Mouse (Mus musculus): ENCODE data around the gene Tor4a. TPM values are rescaled to one million over a fixed set of nuclear protein-coding genes. Genes with fewer than 3 reads are reported as not detected.
A peak's percentile ranks its signal among the peaks of the same experiment; 100 is the strongest.

Tor4a gene
- total RNA-seq, 2 experiments from 2014 or later: 2.2 to 3.0 TPM

DNA sequence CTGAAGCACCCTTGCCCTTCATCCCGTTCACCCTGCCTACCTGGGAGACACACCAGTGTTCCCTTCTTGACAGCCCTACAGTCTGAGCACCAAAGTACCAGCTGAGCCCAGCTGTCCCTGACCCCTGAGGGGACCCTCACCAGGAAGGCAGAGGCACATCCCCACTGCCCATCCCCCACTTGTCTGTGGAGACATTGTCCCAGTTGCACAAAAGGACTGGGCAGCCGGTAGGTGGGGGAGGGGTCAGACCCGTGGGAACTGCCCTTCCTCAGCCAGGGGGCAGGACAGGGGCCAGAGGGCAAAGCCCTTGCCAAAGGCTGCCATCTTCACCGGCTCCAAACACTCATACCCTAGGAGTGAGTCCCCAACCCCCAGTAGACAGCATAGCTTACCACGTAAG lies 26.9 kb downstream of the Tor4a start:
- no peak for TF ChIP-seq CTCF (conservative IDR thresholded peaks at IDR 0.05)
- H3K27ac ChIP-seq: no peak overlapping the region
- DNase-seq (ENCODE audit: low spot score in 2 of 2): no peak

DNA sequence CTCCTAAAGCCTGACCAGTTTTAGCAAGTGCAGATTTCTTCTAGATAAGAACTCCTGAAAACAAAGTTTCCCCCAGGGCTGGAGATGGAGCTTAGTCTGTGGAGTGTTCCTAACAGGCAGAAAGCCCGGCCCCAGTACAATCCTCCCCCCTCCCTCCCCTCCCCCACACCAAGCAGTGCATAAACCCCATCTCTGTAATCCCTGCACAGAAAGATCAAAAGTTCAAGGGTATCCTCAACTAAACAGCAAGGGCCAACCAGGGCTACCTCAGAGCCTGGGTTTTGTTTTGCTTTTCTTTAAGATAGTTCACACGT lies 28.1 kb downstream of the Tor4a start:
- DNase-seq (ENCODE audit: low spot score in 2 of 2): no peak
- Histone ChIP-seq H3K4me3 (peak overlapping the region; percentile 55), H3K27ac (peak overlapping the region; percentile 83)
- TF ChIP-seq CTCF (conservative IDR thresholded peaks at IDR 0.05): no peak

More for the DNA sequence above, 26.9 kb downstream of the Tor4a start:
- no peak overlapping the region for H3K4me3 ChIP-seq

DNA sequence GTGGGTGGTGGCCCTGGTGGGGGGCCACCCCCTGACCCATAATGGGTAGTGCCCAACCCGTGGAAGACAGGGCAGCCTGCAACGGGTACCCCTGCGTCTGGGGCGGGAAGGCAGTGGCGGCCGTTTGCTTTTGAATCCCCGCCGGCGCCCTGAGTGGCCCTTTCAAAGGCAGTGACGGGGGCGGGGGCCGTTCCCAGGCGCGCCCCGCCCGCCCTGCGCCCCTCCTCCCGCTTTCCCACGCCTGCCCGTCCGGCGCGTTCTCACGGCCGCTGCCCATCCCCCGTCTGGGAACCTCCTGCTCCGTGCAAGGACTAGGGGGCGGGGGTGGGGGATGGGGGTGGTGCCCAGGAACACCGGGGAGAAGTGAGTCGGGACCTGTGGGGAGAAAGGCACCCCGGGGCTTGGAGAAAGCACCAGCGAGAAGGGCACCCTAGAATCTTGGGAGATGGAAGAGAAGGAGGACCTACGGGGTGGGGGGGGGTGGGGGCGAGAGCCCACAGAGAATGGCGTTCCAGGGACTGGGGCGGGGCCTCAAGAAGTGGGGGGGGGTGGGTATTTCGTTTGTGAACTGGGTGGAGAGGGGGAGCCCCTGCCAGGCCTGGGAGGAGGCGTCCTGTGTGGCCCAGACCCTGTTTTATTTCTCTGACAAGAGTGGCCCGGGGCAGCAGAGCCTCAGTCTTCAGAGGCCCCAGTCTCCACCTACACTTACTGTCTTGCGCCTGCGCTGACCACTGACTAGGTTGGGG lies 28.6 kb downstream of the Tor4a start:
- no peak for TF ChIP-seq CTCF (conservative IDR thresholded peaks at IDR 0.05)
- peak in 1 of 2 experiments; percentile 40 for DNase-seq (ENCODE audit: low spot score in 2 of 2)

DNA sequence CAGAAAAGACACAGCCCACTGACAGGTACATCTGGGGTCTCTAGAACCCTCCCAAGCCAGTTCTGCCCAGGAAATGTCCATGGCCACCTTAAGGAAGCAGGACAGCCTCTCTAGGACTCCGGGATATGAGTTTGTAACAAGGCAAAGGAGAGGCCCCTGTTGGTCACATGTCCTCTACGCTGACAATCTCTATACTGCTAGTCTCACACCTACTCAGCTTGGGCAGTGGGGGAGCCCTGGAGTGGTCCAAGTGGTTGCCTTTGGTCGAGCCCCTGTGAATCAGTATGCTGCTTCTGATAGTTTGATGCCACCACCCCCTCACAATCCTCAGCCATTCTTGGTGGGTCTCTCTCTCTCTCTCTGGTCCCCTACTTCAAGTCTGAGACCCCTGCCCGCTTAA lies 29.2 kb downstream of the Tor4a start:
- H3K27ac ChIP-seq: peak overlapping the region; percentile 83
- no peak for TF ChIP-seq CTCF (conservative IDR thresholded peaks at IDR 0.05)
- peak overlapping the region; percentile 55 for H3K4me3 ChIP-seq
- no peak for DNase-seq (ENCODE audit: low spot score in 2 of 2)

More for the DNA sequence above, 28.6 kb downstream of the Tor4a start:
- Histone ChIP-seq H3K27ac (peak overlapping the region; percentile 83), H3K4me3 (peak overlapping the region; percentile 55)

DNA sequence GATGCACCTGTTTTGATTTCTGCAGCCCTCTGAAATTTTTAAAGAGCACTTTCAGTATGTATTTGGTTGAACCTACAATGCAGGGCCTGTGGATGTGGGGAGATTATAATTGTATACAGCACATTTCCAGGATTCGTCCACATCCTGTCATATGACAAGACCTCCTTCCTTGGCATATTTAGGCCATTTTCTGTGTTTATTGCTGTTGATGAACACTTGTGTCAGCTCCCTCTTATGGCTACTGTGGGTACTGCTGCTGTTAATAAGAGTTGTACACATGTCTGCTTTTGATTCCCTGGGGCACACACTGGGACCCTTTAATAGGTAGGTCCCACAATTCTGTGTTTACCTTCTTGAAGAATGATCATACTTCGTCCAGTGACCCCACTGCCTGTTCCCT lies 39.0 kb downstream of the Tor4a start:
- Histone ChIP-seq H3K27ac (no peak overlapping the region), H3K4me3 (no peak overlapping the region)
- DNase-seq (ENCODE audit: low spot score in 2 of 2): peak in 1 of 2 experiments; percentile 53
- TF ChIP-seq CTCF (conservative IDR thresholded peaks at IDR 0.05): peak; percentile 84

DNA sequence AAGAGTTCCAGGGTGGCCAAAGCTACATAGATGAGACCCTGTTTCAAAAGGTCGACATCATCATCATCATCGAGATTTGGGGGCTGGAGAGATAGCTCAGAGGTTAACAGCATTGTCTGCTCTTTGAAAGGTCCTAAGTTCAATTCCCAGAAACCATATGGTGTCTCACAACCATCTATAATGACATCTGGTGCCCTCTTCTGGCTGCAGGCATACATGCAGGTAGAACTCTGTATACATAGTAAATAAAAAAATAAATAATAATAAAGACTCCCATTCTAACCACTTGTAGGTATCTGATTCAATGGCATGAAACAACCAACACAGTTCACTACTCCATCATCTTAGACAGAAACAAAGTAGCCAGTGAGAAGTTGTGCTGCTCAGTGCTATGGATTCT lies 39.7 kb downstream of the Tor4a start:
- peak; percentile 72 for TF ChIP-seq CTCF (conservative IDR thresholded peaks at IDR 0.05)

DNA sequence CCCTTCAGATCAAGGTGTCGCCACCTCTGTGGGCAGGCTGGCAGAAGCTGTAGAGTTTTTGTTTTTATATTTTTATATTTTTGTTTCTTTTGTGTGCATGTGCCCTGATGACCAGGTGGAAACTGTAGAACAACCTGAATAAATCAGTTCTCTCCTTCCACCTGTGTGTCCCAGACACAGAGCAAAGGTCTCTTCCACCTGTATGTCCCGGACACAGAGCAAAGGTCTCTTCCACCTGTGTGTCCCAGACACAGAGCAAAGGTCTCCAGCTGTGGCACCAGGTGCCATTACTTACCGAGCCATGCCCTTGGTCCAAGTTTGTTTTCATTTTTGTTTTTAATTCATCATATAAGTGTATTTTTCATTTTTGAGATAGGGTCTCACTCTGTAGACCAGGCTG lies 40.5 kb downstream of the Tor4a start:
- DNase-seq (ENCODE audit: low spot score in 2 of 2): no peak
- TF ChIP-seq CTCF (conservative IDR thresholded peaks at IDR 0.05): no peak
- Histone ChIP-seq H3K27ac (no peak overlapping the region), H3K4me3 (no peak overlapping the region)

More for the DNA sequence above, 39.7 kb downstream of the Tor4a start:
- Histone ChIP-seq H3K27ac (no peak overlapping the region), H3K4me3 (no peak overlapping the region)
- no peak for DNase-seq (ENCODE audit: low spot score in 2 of 2)

DNA sequence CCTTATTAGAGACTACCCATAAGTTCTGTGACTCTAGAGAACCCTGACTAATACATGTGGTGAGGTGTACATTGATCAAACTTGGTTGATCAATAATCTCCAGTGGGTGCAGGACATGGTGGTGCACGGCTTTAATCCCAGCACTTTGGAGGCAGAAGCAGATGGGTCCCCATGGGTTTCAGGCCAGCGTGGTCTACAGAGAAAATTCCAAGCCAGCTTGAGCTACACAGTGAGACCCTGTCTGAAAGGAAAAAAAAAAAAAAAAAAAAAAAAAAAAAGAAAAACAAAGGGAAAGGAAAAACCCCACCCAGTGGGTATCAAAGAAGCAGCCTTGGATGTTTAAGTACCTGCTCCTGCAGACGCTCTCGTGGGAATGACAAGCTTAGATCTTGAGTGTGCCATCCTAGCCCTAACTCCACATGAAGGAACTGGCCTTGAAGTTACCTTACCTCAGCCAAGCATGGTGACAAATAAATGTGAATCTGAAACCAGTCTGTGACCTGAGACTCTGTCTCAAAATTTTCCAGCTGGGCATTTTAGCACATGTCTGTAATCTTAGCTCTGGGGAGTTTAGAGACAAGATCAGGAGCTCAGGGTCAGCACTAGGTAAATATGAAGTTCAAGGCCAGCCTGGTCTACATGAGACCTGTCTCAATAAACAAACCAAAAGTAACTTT lies 45.3 kb downstream of the Tor4a start:
- Histone ChIP-seq H3K4me3 (no peak overlapping the region), H3K27ac (no peak overlapping the region)
- DNase-seq (ENCODE audit: low spot score in 2 of 2): no peak
- no peak for TF ChIP-seq CTCF (conservative IDR thresholded peaks at IDR 0.05)

DNA sequence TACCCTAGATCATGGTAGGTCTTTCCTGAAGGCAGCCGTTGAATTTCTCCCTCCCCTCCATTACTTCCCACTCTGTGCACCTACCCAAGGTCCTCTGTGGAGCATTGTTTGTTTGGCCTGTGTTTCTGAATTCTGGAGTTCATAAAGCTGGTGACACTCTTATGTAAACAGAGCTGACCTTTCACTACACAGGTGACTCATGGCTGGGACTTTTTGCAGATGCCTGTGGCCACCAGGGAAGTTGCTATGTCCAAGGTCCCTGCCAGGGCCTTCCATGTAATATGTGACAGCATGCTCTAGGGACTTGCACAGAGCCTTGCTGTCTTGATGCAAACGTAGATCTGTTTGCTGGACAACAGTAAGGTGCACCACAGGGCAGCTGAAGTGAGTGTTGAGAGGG lies 47.0 kb downstream of the Tor4a start:
- no peak for DNase-seq (ENCODE audit: low spot score in 2 of 2)
- Histone ChIP-seq H3K27ac (no peak overlapping the region), H3K4me3 (no peak overlapping the region)
- no peak for TF ChIP-seq CTCF (conservative IDR thresholded peaks at IDR 0.05)

DNA sequence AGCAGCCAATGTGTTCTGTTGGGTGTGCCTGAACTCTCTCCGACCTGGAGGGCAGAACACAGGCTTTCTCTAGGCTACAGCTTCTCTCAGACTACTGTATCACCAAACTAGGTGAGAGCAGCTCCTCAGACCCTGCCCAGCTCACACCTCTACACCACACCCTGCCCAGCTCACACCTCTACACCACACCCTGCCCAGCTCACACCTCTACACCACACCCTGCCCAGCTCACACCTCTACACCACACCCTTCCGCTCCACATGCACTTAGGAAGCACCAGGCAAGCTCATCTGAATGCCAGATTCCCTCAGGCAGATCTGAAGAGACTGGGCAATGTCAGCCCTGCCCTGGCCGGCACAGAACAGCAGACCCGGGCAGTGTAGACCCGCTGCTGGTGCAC lies 48.8 kb downstream of the Tor4a start:
- no peak for TF ChIP-seq CTCF (conservative IDR thresholded peaks at IDR 0.05)
- DNase-seq (ENCODE audit: low spot score in 2 of 2): no peak
- Histone ChIP-seq H3K27ac (no peak overlapping the region), H3K4me3 (no peak overlapping the region)

DNA sequence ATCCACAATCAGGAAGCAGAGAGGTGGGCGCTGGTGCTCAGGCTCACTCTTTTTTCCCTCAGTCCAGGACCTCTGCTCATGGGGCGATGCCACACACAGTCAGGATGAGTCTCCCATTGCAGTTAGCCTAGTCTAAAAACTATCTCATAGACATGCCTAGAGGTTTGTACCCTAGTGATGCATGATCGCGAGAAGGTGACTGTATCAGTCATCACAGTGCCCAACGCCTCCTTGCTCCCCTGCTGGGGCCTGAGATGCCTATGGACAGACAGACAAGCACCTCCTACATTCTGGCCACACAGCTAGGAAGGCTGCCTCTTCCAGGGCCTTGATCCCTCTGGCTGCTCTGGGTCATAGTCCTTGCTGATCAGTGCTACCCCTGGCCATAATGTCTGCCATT lies 49.3 kb downstream of the Tor4a start:
- Histone ChIP-seq H3K27ac (no peak overlapping the region), H3K4me3 (no peak overlapping the region)
- DNase-seq (ENCODE audit: low spot score in 2 of 2): no peak
- no peak for TF ChIP-seq CTCF (conservative IDR thresholded peaks at IDR 0.05)

DNA sequence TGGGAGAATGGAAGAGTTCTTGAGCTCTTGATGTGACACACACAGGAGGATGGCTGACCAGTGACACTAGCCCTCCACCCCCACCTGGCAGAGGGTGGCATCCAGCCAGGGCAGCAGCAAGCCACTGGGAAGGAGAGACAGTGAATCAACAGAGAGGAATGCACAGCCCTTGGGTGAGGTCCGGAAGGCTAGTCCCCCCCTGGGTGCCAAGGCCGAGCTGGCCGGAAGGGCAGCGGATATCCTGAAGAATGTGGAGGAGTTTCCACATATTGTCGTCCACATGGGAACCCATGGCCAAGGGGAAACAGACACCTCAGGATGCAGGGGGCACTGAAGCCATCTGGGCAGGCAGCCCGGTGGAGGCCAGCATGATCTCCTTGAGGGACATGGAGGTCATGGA lies 51.3 kb downstream of the Tor4a start:
- no peak for TF ChIP-seq CTCF (conservative IDR thresholded peaks at IDR 0.05)
- Histone ChIP-seq H3K4me3 (no peak overlapping the region), H3K27ac (no peak overlapping the region)
- no peak for DNase-seq (ENCODE audit: low spot score in 2 of 2)

Other genes with a start within 250 kb of the Tor4a start
- gene Zmynd19, start 247.1 kb downstream of the Tor4a start, total RNA-seq (2021): 10 to 100 TPM; 35.0 to 36.2 TPM
- gene Dph7, start 234.5 kb downstream of the Tor4a start, total RNA-seq (2021): 10 to 100 TPM; 30.5 to 39.6 TPM
- 10 to 100 TPM; 84.0 to 86.9 TPM for gene Mrpl41, start 221.8 kb downstream of the Tor4a start, total RNA-seq (2021)
- gene Pnpla7, start 220.9 kb downstream of the Tor4a start, total RNA-seq (2021): 10 to 100 TPM; 30.7 to 31.4 TPM
- gene Nsmf, start 142.5 kb downstream of the Tor4a start, total RNA-seq (2021): 1,000 to 10,000 TPM in 1 of 2 experiments, 100 to 1,000 TPM in 1; 975 to 1,037 TPM
- gene Entpd8, start 116.6 kb downstream of the Tor4a start, total RNA-seq (2021): not detected
- not detected for gene Noxa1, start 101.7 kb downstream of the Tor4a start, total RNA-seq (2021)
- gene Nrarp, start 16.1 kb downstream of the Tor4a start, total RNA-seq (2021): 10 to 100 TPM; 21.3 to 21.9 TPM
- 10 to 100 TPM; 57.0 to 58.5 TPM for gene Nelfb, start 14.6 kb upstream of the Tor4a start, total RNA-seq (2021)
- under 1 TPM in 1 of 2 experiments, not detected in 1; 0.33 TPM for gene Stpg3, start 17.8 kb upstream of the Tor4a start, total RNA-seq (2021)
- gene Fam166a, start 21.9 kb upstream of the Tor4a start, total RNA-seq (2021): not detected
- 100 to 1,000 TPM; 305 to 309 TPM for gene Tubb4b, start 27.8 kb upstream of the Tor4a start, total RNA-seq (2021)
- not detected for gene Slc34a3, start 37.5 kb upstream of the Tor4a start, total RNA-seq (2021)
- gene Rnf224, start 39.9 kb upstream of the Tor4a start, total RNA-seq (2021): not detected
- gene Rnf208, start 45.4 kb upstream of the Tor4a start, total RNA-seq (2021): 100 to 1,000 TPM; 228 to 232 TPM
- not detected for gene Cysrt1, start 45.6 kb upstream of the Tor4a start, total RNA-seq (2021)
- 1 to 10 TPM; 2.2 to 2.4 TPM for gene AL732309.1, start 50.0 kb upstream of the Tor4a start, total RNA-seq (2021)
- gene Tmem203, start 58.6 kb upstream of the Tor4a start, total RNA-seq (2021): 10 to 100 TPM; 35.1 to 35.8 TPM
- 10 to 100 TPM; 21.5 to 23.8 TPM for gene Tprn, start 65.7 kb upstream of the Tor4a start, total RNA-seq (2021)
- gene Ssna1, start 75.6 kb upstream of the Tor4a start, total RNA-seq (2021): 10 to 100 TPM; 64.5 to 69.3 TPM
- gene Anapc2, start 75.6 kb upstream of the Tor4a start, total RNA-seq (2021): 10 to 100 TPM; 84.6 to 84.7 TPM
- not detected for gene Tmem210, start 91.3 kb upstream of the Tor4a start, total RNA-seq (2021)
- not detected for gene Lrrc26, start 93.0 kb upstream of the Tor4a start, total RNA-seq (2021)
- 100 to 1,000 TPM; 443 to 449 TPM for gene Grin1, start 122.3 kb upstream of the Tor4a start, total RNA-seq (2021)
- gene Man1b1, start 135.5 kb upstream of the Tor4a start, total RNA-seq (2021): 10 to 100 TPM; 56.4 to 58.0 TPM
- 10 to 100 TPM; 32.1 to 36.2 TPM for gene Dpp7, start 159.5 kb upstream of the Tor4a start, total RNA-seq (2021)
- 10 to 100 TPM; 14.6 to 19.8 TPM for gene Uap1l1, start 168.8 kb upstream of the Tor4a start, total RNA-seq (2021)
- gene Sapcd2, start 175.4 kb upstream of the Tor4a start, total RNA-seq (2021): 1 to 10 TPM; 3.0 to 4.0 TPM
- gene Entpd2, start 199.0 kb upstream of the Tor4a start, total RNA-seq (2021): 10 to 100 TPM; 14.6 to 16.6 TPM
- gene Npdc1, start 202.5 kb upstream of the Tor4a start, total RNA-seq (2021): 100 to 1,000 TPM; 429 to 433 TPM
- under 1 TPM in 1 of 2 experiments, not detected in 1; 0.37 TPM for gene Fut7, start 226.4 kb upstream of the Tor4a start, total RNA-seq (2021)
- 100 to 1,000 TPM; 159 to 167 TPM for gene Abca2, start 231.8 kb upstream of the Tor4a start, total RNA-seq (2021)